Mouse (Mus musculus): ENCODE data around the gene Ublcp1.

Gene Ublcp1

GRCm38 (mm10) chr11:44422337-44423111 lies 47.8 kb downstream of the Ublcp1 start:
- DNase-seq (ENCODE audit: low spot score), result no peak

GRCm38 (mm10) chr11:44417403-44417802 lies 52.9 kb downstream of the Ublcp1 start:
- no peak for DNase-seq (ENCODE audit: low spot score)

- no peak for DNase-seq (ENCODE audit: low spot score)
Observed at GRCm38 (mm10) chr11:44414605-44415004, 55.7 kb downstream of the Ublcp1 start.

GRCm38 (mm10) chr11:44413371-44413770 lies 56.9 kb downstream of the Ublcp1 start:
- no peak for DNase-seq (ENCODE audit: low spot score)

- DNase-seq (ENCODE audit: low spot score), result no peak
Observed at GRCm38 (mm10) chr11:44412276-44412675, 58.0 kb downstream of the Ublcp1 start.

- no peak for DNase-seq (ENCODE audit: low spot score)
Observed at GRCm38 (mm10) chr11:44410413-44410812, 59.9 kb downstream of the Ublcp1 start.

- DNase-seq (ENCODE audit: low spot score), result no peak
Observed at GRCm38 (mm10) chr11:44408626-44409025, 61.7 kb downstream of the Ublcp1 start.

- no peak for DNase-seq (ENCODE audit: low spot score)
Observed at GRCm38 (mm10) chr11:44406457-44406856, 63.8 kb downstream of the Ublcp1 start.

GRCm38 (mm10) chr11:44405961-44406360 lies 64.3 kb downstream of the Ublcp1 start:
- no peak for DNase-seq (ENCODE audit: low spot score)

GRCm38 (mm10) chr11:44405113-44405512 lies 65.2 kb downstream of the Ublcp1 start:
- no peak for DNase-seq (ENCODE audit: low spot score)
